Mouse (Mus musculus) hindlimb bud, embryonic 11.5 days (tissue): ENCODE data around the gene Kcnn3.

Experiments used
- DNase-seq: peaks from one replicate; pipeline ENCODE4 v3.0.0-alpha.2; 2012; ENCODE audit warnings: low read depth, low spot score; ENCODE audit errors: extremely low spot score

Gene Kcnn3

DNA sequence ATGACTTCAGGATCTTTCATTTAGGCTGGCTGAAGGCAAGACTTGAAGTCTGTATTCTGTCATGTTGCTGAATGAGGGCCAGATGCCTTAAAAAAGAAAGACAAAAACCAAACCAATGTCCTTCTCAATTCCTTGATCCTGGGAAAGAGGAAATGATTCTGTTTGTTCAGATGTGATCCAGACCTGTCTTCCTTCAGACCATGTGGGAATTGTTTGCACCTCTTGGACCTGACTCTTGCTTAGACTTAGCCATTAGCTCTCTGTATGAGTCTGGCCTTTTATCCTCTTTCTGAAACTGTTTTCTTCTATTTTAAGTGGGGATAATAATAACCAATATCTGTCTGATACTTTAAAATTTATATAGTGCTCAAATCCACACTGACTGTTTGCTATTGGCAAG is 138.5 kb downstream of the Kcnn3 start:
- no peak for DNase-seq

DNA sequence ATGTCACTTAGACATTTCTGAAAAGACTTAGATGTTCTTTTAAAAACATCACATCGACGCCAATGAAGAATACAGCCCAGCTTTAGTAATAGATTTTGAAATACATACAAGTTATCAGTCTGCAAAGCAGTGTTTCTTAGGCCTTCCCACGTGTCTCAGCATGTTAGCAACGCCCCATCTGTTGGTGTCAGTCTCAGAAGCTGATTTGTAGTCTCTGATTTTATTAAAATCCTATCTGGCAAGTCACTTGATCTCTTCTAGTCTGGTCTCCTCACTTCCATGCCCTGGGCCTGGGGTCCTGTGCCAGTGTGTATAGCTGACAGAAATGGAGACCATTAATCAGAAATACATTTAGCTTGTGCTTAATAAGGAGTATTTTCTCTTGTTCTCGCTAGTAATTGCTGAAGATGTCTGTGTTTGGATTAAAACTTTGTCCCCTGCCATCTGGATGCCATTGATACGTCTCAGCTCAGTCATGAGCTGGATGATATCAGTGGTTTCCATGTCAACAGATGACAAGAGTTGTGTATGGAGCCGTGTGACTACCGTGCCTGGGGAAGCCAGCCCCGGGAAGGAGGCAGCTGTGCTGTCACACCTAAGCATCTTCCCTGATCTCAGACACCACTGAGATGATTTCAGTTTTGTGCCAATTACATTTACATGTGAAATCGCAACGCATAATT is 140.1 kb downstream of the Kcnn3 start:
- DNase-seq, result no peak

DNA sequence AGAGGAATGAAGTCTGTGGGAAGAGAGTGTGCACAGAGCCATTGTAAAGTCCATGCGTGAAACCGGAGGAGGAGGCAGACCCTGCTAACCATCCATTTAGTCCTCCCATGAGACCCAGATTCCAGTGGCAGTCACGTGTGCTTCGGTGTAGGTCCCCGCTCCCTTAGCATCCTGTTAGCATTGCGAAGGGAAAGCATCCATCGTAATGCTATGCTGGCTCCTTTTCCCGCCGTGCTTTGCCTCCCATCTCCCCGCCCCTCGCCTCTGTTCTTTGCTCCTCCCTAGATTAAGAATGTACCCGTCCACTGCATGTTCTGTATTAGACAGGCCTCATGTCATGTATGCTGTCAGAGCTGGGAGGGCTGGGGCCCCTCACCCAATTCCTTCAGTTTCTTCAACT is 144.8 kb downstream of the Kcnn3 start:
- DNase-seq, result no peak

DNA sequence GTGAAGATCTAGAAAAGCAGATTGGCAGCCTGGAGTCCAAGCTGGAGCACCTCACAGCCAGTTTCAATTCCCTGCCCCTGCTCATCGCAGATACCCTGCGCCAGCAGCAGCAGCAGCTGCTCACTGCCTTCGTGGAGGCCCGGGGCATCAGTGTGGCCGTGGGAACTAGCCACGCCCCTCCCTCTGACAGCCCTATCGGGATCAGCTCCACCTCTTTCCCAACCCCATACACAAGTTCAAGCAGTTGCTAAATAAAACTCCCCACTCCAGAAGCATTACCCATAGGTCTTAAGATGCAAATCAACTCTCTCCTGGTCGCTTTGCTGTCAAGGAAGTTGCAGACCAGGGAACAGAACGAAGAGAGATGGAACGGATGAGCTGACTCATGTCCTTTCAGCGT is 147.2 kb downstream of the Kcnn3 start:
- DNase-seq, result no peak

DNA sequence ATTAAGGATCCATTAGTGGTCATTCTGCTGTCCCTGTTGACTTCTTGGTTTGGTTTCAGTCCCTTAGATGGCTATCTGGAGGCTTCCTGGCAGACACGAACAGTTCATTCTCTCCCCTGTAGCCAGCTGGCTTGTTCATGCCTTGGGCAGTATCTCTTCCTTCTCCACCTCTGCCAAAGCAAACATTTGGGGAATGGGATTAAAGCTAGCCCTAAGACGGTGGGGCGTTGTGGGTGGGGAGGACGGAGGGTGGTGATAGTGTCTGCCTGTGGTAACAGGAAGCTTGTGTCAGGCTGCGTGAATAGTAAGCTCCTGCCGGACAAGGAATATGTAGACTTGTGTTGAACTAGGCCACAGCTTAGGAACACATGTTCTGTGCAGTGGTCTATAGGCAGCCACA is 151.4 kb downstream of the Kcnn3 start:
- DNase-seq, result no peak

DNA sequence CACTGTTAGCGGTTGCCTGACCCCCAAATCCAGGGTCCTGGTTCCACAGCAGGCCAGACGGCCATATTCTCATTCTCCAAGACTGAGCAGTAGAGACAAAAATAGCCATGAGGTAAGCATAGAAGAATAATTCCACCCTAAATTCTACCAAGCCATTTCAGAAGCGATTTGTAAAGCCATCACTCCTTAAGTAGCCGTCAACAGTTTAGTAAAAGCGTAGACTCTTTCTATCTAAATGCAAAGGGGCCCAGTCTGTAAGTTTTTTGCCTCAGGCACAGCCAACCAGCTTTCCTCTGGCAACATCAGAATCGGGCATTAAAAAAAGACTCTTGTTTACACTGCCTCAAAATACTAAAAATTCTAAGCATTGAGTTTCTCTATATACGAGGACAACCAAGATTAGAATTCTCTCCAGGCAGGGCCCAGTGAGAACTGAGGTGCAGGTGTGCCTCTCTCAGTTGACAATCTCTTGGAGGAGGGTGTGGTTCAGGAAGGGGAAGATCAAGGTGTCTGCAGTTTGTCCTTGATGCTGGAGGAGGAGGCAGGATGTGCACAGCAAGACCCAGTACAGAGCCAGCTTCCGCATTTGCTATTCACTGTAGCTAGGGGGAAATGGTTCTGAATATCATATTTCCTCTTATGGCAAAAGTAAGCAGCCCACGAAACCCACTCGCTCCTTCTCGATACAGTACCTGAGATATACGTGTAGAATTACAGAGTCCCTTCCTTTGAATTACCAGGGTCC is 152.8 kb downstream of the Kcnn3 start:
- no peak for DNase-seq

DNA sequence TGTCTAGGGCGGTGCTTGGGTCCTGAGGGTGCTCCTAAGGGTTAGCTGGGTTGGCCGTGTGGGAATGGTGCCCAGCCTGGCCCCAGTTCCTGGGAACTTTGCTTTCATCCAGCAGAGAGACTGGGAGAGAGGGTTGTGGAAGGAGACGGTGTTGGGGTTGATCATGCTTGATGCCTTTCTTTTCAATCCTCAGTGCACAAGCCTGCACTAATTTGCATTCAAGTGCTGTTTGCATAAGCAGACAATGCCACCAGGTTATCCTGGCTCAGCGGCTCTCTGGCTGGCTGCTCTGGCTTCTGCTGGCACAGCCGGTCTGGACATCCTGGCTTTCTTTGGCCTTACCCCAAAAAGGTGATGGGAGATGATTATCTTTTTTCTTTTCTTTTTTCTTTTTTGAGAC is 157.7 kb downstream of the Kcnn3 start:
- DNase-seq, result no peak

DNA sequence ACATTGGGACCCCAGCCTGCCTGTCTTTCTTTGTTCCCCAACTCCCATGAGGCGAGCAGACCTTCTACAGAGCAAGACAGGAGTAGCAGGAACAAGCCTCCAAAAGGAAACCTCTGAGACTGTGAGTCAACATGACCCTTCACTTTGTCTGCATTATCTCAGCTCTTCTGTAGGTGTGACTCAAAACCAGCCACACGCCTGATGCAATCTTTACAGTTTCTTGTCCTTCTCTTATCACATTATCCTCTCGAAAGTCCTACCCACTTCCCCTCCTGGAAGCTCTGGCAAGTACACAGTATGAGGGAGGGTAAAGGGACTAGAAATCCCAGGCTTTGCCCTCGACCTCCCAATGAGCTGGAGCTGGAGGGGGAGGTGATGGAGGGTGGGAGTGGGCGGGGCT is 166.1 kb downstream of the Kcnn3 start:
- DNase-seq, result no peak

DNA sequence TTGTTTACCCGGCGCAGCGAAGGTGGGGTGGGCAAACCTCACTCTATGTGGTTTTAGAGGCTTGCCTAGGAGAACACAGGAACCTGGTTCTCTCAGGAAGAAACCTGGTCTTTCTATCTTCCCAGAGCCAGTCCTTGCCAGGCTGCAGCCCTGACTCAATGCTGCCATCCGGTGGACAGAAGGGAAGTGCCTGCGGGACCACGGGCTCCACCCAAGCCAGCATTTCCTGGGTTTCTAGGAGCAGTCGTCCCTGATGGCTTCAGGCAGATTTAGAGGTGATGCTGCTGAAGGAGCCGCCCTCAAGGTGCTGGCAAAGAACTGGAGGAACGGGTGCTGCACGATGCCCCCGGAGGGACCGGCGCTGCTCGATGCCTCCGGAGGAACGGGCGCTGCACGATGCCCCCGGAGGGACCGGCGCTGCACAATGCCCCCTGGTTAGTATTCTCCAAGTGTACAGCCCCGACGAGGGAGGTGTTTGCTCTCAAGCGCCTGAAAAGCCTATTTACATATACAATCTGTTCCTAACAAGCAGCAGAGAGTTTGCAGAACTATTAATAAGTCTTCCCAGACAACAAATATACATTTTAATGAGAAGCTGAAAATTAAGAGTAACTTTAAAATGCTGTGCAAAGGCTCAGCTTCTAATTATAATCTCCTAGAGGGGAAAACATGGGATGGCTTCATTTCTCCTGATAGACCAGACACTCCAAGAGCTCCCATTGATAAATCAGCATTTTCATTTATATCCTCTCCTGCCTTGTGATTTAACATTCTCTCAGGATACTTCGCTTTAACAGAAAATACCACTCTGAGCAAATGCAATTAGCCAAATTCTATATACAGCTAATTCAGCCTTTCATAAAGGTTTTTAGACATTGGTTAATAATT is 169.0 kb downstream of the Kcnn3 start:
- peak; percentile 46 for DNase-seq

DNA sequence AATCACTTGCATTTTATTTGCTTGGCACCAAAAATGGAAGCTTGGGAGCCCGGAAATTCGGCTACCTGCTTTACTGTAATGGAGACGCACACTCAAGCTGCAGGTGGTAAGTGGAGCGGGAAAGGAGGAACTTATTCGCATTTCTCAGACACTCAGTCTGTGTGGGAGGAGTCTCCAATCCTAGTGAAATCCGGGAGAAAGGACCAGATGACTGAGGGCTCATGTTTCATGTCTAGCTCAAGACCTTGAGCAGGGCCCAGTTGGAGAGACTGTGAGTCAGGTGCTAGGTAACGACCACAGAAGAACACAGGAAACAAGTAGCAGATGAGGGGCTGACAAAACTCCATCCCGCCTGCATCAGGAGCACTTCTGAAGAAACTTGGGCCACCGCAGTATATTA is 171.8 kb downstream of the Kcnn3 start:
- DNase-seq, result no peak

DNA sequence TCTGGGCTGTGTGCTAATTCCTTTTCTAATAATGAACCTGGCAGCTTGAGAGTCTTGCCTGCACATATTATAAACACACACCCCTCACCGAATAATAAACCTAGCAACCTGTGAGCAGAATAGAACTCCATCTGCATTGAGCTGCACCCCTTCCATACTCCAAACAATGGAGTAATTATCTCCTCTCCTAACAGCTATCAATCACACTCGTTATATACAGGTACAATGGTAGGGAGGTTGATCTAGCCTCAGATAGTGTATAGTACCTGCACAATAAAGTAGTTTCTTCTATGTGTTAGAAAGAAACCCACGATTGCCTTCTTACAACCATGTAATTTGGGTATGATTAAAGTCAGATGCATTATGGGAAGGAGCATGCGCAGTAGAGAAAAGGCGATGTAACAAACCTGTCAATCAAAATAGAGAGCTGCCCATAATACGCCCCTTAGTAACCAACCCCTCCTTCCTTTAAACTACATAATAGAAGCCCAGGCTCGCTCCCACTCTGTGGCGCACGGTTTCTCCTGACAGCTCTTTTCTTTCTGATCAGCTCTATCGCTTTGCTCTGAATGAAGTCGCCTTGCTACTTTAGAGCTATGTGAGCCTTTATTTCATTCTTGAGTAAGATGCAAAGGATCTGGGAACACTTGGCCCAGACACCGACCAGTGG is 176.3 kb downstream of the Kcnn3 start:
- DNase-seq, result no peak

DNA sequence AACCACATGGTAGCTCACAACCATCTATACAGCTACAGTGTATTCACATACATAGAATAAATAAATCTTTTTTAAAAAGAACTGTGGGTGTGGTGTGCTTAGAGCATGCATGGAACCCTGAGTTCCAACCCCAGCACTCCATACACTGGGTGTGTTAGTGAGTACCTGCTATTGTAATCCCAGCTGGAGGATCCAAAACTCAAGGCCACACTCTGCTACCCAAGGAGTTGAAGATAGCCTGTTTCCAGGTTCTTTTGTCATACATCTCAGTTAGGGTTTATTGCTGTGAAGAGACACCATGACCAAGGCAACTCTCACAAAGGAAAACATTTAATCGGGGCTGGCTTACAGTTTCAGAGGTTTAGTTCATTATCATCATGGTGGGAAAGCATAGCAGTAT is 179.0 kb downstream of the Kcnn3 start:
- no peak for DNase-seq

DNA sequence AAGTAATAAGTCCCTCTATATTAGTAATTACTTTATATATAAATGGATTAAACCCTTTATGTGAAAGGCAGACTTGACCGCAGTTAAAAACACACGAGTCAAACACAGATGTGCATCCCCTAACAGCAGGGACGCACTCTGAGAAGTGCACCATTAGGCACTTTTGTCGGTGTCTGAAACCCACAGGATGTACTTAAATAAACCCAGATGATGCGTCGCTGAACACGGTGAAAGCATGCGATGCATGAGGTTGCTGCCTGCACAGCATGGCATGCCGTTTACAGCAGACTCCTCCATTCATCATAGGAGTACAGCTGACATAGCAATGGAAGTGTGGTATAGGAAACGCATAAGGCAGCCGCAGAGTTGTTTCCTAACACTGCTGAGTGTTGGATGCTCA is 180.5 kb downstream of the Kcnn3 start:
- no peak for DNase-seq

DNA sequence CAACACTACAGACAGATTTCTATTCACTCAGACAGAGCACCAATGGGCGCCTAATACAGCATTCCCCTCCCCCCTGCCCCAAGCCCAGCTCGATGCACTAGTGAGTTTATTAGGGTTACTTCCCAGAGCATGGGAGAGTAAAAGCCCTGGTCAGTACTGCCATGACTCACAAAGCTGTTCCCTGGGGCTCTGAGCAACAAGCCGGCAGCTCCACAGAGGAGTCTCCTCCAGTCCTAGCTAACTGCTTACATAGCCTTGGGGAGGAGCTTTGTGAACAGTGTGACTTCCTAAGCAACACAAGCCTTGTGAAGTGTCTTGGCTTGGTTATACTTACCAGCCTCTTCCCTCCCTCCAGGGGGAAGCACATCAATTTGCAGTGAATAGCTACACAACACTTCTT is 183.6 kb downstream of the Kcnn3 start:
- no peak for DNase-seq

DNA sequence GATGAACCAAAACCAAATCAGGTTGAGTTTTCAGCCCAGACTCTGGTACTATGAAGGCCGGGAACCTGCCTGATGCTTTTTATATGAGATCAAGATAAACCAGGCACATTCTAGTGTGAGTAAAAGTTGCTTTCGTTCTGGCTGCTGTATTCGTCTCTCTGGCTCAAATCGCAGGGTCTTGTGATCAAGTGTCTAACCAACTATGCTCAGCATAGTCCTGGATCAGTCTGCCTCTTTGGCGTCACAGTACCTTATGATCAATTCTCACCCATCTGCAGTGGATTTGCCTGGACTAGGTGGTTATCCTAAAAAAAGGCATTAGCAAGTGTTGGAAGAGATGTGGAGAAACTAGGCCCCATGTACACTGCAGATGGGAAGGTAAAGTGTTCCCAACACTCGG is 184.1 kb downstream of the Kcnn3 start:
- DNase-seq, result no peak

DNA sequence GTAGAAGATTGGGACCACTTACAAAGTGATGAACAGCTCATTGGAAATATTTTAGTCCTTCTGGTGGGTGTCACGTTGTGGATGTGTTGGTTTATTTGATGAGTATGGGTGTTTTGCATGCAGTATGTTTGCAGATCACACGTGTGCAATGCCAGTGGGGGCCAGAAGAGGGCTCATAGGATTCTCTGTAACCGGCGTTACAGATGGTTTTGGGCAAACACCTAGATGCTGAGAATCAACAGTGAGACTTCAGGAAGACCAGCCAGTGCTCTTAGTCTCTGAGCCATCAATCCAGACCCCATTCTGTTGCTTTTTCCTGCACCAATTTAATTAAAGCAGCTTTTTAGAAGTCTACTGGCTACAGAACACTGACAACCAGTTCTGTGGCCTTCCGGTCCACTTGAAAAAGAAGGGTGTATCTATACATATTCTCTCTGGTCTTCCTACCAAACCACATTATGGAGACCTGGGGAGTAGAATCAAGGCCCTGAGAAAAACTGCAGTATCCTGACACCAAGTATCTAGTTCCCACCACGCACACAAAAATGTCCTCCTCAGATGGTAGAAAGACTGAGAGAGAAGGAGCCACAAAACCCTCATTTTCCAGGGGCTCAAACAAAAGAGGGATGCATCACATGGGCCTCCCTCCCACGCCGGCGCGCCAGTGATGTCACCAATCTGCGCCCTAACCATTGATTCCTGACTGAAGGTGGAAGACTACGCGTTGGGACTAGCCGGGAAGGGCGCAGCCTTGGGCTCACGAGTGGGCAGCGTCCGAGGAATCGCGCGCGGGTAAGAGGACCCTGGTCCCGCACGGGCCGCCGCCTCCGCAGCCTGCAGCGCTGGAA is 194.6 kb downstream of the Kcnn3 start, which contains the start of gene Adar:
Gene Adar, plus strand, starts transcription at position 664 of the 848 bp plus-strand sequence.
- DNase-seq, result no peak

DNA sequence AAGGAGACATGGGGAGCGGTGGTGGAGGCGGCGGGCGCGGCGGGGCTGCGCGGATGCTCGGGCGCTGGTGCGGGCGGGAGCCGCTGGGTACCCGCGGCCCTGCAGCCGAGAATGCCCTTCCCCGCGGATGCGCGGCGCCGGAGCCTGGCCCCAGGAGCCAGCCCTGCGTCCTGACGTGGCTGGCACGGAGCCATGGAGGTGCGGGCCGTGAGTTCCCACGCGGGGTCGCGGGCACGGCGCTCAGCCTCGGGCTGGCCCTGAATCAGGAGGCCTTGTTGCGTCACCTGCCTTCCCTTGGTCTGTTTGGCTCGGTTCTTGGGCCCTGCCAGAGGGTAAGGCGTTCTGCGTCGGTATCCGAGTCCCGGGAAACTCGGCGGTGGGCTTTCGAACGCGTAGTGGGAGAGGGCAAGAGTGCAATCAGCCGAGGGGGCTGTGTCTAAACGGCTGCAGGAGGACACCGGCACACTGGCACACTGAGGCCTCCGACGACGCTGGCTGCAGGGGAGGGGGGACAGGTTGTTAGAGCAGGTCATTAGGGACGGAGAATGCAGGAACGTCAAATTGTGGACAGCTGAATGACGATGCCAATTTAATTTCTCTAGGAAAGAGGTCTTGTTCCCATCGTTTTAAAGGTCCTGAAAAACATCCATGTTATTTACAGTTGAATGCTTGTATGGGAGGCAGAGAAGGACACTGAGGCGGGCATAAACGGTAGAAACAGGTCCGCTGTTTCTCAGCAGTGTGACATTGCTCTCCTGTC is 195.4 kb downstream of the Kcnn3 start:
- DNase-seq, result no peak

DNA sequence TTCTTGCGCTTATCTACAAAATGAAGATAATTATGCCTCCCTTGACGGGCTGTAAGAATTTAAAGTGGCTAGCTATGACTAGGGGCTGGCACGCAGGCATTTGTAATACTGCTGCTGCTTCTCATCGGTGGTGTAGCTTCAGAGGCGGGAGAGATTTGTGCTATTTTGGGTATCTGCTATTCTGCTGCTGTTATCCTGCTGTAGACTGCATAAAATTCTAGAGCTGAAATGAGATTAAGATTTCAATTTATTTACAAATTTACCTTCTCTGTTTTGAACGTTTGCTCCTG is 195.9 kb downstream of the Kcnn3 start:
- no peak for DNase-seq

DNA sequence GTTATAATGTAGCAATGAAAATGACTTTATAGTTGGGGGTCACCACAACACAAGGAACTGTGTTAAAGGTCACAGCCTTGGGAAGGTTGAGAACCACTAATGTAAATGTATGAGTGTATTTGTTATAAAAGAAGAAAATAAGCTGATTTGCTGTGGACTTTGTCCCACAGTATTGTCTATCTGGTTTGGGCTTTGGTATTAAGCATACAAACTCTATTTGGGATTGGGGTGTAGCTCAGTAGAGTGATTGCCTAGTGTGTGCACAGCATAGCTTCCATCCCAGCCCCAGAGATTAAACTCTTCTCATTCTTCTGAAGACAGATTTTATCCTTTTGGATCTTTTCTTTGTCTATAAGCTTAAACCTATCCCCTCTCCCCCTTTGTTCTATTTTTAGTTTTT is 202.1 kb downstream of the Kcnn3 start:
- DNase-seq, result no peak
